Mouse (Mus musculus) megakaryocyte, embryonic 14.5 days (primary cell): ENCODE data around the gene Srrm3. TPM values are rescaled to one million over a fixed set of nuclear protein-coding genes. Genes with fewer than 3 reads are reported as not detected.

Experiments used
- H3K27me3 ChIP-seq: replicated peaks from 2 replicates; pipeline ENCODE3; 2012; ENCODE audit warnings: inconsistent platforms
- H3K36me3 ChIP-seq: replicated peaks from 2 replicates; pipeline ENCODE3; 2012; ENCODE audit warnings: low read length, inconsistent platforms, mixed read lengths
- H3K4me1 ChIP-seq: 2 replicates; pipeline ENCODE4 v1.6.1; 2012; ENCODE audit warnings: inconsistent platforms
- H3K4me3 ChIP-seq: replicated peaks from 2 replicates; pipeline ENCODE3; 2012; ENCODE audit warnings: moderate library complexity, mild to moderate bottlenecking, inconsistent platforms
- H3K9me3 ChIP-seq: 2 replicates; pipeline ENCODE4 v1.6.1; 2012; ENCODE audit warnings: inconsistent platforms
- FLI1 ChIP-seq: IDR thresholded peaks from 2 replicates; pipeline ENCODE4 v1.6.1; 2012; ENCODE audit warnings: low read length, inconsistent platforms, mixed read lengths
- GATA1 ChIP-seq: IDR thresholded peaks from 3 replicates; pipeline ENCODE4 v1.6.1; 2012; ENCODE audit warnings: mixed read lengths, low read length, inconsistent platforms, borderline replicate concordance
- polyA plus RNA-seq: library from polyadenylated mRNA; stranded (reverse); fragments of >175 nt; gene quantifications from 2 replicates; pipeline ENCODE4 v1.2.3, GENCODE M21; 2012; ENCODE audit warnings: low replicate concordance; ENCODE audit not compliant: insufficient read depth

The Srrm3 gene
- polyA plus RNA-seq, 1 experiment: 0.13 TPM

DNA sequence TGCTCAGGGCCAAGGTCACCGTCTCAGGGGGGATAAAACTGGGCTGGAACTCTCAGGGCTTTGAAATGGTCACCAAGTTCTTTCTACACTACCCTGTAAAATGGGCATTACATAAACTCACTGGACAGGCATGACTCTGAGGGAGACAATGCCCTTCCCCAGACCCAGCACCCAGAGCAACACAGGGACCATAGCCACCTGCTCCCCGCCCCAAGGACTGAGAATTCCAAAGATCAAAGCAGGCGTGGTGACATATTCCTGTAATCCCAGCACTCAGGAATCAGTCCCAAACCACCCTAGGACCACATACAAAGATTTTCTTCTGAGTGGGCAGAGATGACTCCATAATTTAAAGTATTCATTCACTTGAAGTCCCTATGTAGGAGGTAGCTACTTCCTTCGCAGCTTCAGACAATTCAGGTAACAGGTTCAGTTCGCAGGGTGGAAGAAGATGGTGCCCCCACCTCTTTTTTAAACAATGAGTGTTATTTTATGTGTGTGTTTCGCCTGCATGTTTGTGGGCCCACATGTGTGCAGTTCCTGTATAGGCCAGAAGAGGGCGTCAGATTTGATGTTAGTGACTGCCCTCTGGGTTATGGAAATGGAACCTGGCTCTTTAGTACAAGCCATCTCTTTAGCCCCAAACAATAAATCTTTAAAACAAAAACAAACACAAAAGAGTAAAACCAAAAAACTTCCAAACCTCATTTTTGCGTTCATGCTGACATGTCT, 110.8 kb downstream of the Srrm3 start:
- Histone ChIP-seq H3K27me3 (no peaks in the 10 kb centered on the region), H3K4me1 (peaks cover 89% of the 10 kb centered on the region), H3K36me3 (peaks cover 95% of the 10 kb centered on the region), H3K9me3 (no peaks in the 10 kb centered on the region), H3K4me3 (no peak overlapping the region)
- no peak for TF ChIP-seq GATA1
- TF ChIP-seq FLI1: no peak

- Histone ChIP-seq H3K9me3 (no peaks in the 10 kb centered on the region), H3K27me3 (no peaks in the 10 kb centered on the region), H3K4me3 (no peak overlapping the region), H3K4me1 (peaks cover 83% of the 10 kb centered on the region), H3K36me3 (peaks cover 98% of the 10 kb centered on the region)
- TF ChIP-seq FLI1 (no peak), GATA1 (no peak)
Observed at GRCm38 (mm10) chr5:135918059-135918437, 111.4 kb downstream of the Srrm3 start.

DNA sequence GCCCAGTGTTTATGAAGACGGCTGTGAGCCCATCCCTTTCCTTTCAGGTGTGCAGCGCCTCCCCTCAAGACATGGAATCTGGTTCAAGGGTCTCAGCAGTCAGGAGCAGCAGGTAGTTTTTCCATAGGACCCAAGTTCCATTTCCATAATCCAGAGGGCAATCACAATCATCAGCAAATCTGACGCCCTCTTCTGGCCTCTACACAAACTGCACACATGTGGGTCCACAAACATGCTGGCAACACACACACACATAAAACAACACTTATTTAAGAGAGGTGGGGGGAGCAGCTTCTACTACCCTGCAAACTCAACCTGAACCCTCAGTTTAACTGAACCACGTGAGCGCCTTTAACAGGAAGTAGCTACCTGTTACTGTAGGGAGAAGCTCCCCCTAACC, 111.9 kb downstream of the Srrm3 start:
- no peaks in the 10 kb centered on the region for H3K27me3 ChIP-seq
- H3K4me1 ChIP-seq: peaks cover 78% of the 10 kb centered on the region
- H3K4me3 ChIP-seq: no peak overlapping the region
- peaks cover 97% of the 10 kb centered on the region for H3K36me3 ChIP-seq
- TF ChIP-seq FLI1 (no peak), GATA1 (no peak)
- no peaks in the 10 kb centered on the region for H3K9me3 ChIP-seq

GRCm38 (mm10) chr5:135919902-135920301, 113.2 kb downstream of the Srrm3 start:
- Histone ChIP-seq H3K4me3 (no peak overlapping the region), H3K36me3 (peaks cover 95% of the 10 kb centered on the region), H3K27me3 (no peaks in the 10 kb centered on the region), H3K9me3 (no peaks in the 10 kb centered on the region), H3K4me1 (peaks cover 74% of the 10 kb centered on the region)
- TF ChIP-seq GATA1 (no peak), FLI1 (no peak)

GRCm38 (mm10) chr5:135923901-135924300, 117.2 kb downstream of the Srrm3 start:
- no peak overlapping the region for H3K4me3 ChIP-seq
- peaks cover 65% of the 10 kb centered on the region for H3K4me1 ChIP-seq
- H3K36me3 ChIP-seq: peaks cover 96% of the 10 kb centered on the region
- no peaks in the 10 kb centered on the region for H3K27me3 ChIP-seq
- TF ChIP-seq GATA1 (no peak), FLI1 (no peak)
- H3K9me3 ChIP-seq: no peaks in the 10 kb centered on the region

Other genes starting within 250 kb of the Srrm3 start
- gene Ccl26, start 243.3 kb upstream of the Srrm3 start, polyA plus RNA-seq: not detected in 2 replicates
- not detected in 2 replicates for gene Ccl24, start 233.8 kb upstream of the Srrm3 start, polyA plus RNA-seq
- gene Rhbdd2, start 174.3 kb upstream of the Srrm3 start, polyA plus RNA-seq: 12.9 and 48.0 TPM in 2 replicates
- 112 and 330 TPM in 2 replicates for gene Por, start 136.9 kb upstream of the Srrm3 start, polyA plus RNA-seq
- gene Tmem120a, start 62.4 kb upstream of the Srrm3 start, polyA plus RNA-seq: 13.5 and 55.6 TPM in 2 replicates
- not detected in 2 replicates for gene Styxl1, start 28.5 kb upstream of the Srrm3 start, polyA plus RNA-seq
- gene Mdh2, start 28.4 kb upstream of the Srrm3 start, polyA plus RNA-seq: 386 and 408 TPM in 2 replicates
- gene Hspb1, start 81.0 kb downstream of the Srrm3 start, polyA plus RNA-seq: 0.79 TPM in 1 of 2 replicates, not detected in the other
- gene Ywhag, start 127.7 kb downstream of the Srrm3 start, polyA plus RNA-seq: 121 and 148 TPM in 2 replicates
- gene Ssc4d, start 167.6 kb downstream of the Srrm3 start, polyA plus RNA-seq: 5.0 and 13.7 TPM in 2 replicates
- not detected in 2 replicates for gene Zp3, start 173.2 kb downstream of the Srrm3 start, polyA plus RNA-seq
- gene Dtx2, start 187.9 kb downstream of the Srrm3 start, polyA plus RNA-seq: 23.7 and 30.1 TPM in 2 replicates
- gene Upk3b, start 231.6 kb downstream of the Srrm3 start, polyA plus RNA-seq: 0.06 TPM in 1 of 2 replicates, not detected in the other
- not detected in 2 replicates for gene Upk3bl, start 247.6 kb downstream of the Srrm3 start, polyA plus RNA-seq